Mouse (Mus musculus) E14TG2a.4 (cell line): ENCODE results near the gene App.

Source experiments
- CTCF ChIP-seq: conservative IDR thresholded peaks from 2 replicates; pipeline ENCODE4 v1.5.1; 2014; ENCODE audit warnings: low read length
- NANOG ChIP-seq: IDR thresholded peaks from 2 replicates; pipeline ENCODE4 v1.6.1; 2014; ENCODE audit warnings: borderline replicate concordance, low read length, mixed read lengths
- POU5F1 ChIP-seq: IDR thresholded peaks from 2 replicates; pipeline ENCODE4 v1.6.1; 2014; ENCODE audit warnings: low read length, borderline replicate concordance

DNA sequence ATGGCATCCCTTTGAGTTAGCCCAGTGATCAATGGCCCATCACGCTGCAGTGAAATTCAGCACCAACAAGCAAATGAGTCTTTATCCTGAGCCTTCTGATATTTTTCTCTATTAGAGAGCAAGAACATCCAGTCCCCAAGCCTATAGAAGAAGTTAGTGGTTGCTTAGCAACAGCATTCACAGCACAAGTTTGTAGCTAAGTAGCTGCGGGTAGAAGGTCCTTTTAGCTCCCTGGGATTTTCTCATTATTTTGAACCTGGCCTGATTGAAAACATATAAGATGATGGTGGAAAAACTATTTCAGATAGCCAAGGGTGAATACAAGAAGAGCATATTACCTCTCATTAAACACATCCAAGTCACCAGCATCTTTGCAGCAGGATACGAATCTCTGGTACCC, 256.8 kb downstream of the App start:
- TF ChIP-seq CTCF (no peak), POU5F1 (no peak), NANOG (no peak)
